Mouse (Mus musculus): ENCODE measurements around the gene Tmem132d. TPM values are rescaled to one million over a fixed set of nuclear protein-coding genes. Genes with fewer than 3 reads are reported as not detected.

The Tmem132d gene
- polyA plus RNA-seq, 1 experiment from 2014 or later: 0.02 TPM

DNA sequence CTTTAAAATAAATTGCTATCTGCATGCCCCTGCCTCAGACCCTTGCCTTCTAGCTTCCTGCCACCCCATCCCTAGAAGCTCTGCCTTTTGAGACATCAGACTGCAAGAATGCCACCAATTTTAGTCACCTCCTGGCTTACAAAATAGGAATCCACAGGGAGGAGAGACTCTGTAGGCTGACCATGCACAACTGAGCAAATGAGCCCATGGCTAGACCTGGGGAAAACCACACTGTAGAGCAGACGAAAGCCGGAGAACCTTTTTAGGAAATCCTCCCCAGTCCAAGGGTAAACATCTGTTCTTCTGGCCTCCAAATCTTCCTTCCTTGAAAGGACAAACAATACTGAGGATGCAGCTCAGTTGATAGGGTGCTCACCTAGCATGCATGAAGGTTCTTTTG lies 130.5 kb downstream of the Tmem132d start:
- ATAC-seq: no peak
- Histone ChIP-seq H3K9ac (no peak overlapping the region), H3K36me3 (no peaks in the 10 kb centered on the region), H3K27ac (no peak overlapping the region), H3K9me3 (replicated peaks) (0 out of 2 replicates have a peak, but pooled peaks cover 8% of the 10 kb centered on the region), H3K4me1 (no peaks in the 10 kb centered on the region), H3K4me3 (no peak overlapping the region), H3K4me2 (no peak overlapping the region), H3K27me3 (replicated peaks) (no peaks in the 10 kb centered on the region)
- 47% methylated on average over 2 of the region's 2 CpGs for WGBS (ENCODE audit: insufficient replicate concordance)

GRCm38 (mm10) chr5:128291191-128291590 lies 141.7 kb downstream of the Tmem132d start:
- no peak for ATAC-seq
- Histone ChIP-seq H3K9me3 (replicated peaks) (0 out of 2 replicates have a peak, but pooled peaks cover 7% of the 10 kb centered on the region), H3K36me3 (no peaks in the 10 kb centered on the region), H3K27me3 (replicated peaks) (no peaks in the 10 kb centered on the region), H3K4me3 (no peak overlapping the region), H3K4me1 (no peaks in the 10 kb centered on the region), H3K27ac (no peak overlapping the region), H3K4me2 (no peak overlapping the region), H3K9ac (no peak overlapping the region)
- WGBS (ENCODE audit: insufficient replicate concordance): 24% methylated on average over 2 of the region's 2 CpGs

GRCm38 (mm10) chr5:128273255-128273654 lies 159.6 kb downstream of the Tmem132d start:
- H3K4me3 ChIP-seq: no peak overlapping the region
- no peaks in the 10 kb centered on the region for H3K4me1 ChIP-seq
- H3K4me2 ChIP-seq: no peak overlapping the region
- ATAC-seq: no peak
- no peaks in the 10 kb centered on the region for H3K27me3 ChIP-seq (replicated peaks)
- no peak overlapping the region for H3K27ac ChIP-seq
- no peaks in the 10 kb centered on the region for H3K36me3 ChIP-seq
- peaks cover 19% of the 10 kb centered on the region for H3K9me3 ChIP-seq (replicated peaks)
- WGBS (ENCODE audit: insufficient replicate concordance): 60% methylated on average over 6 of the region's 6 CpGs
- no peak overlapping the region for H3K9ac ChIP-seq

DNA sequence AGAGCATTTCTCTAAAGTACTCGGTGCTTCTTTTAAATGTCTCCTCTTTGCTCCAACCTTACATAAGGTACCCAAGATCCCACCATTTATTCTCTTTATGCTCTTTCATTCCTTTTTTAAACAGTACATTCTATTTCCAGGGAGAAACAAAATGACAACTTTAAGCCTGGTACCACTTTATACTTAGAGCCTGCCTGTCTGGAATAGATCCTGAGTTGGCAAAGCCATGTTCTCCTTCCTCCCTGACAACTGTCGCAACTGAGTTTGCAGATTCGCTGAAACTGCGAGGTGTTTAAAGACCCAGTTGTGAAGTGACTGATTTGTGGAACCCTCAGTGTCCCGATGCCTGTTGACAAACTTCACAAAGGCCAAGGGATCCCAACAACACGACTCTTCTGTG lies 165.5 kb downstream of the Tmem132d start:
- no peak for ATAC-seq
- no peaks in the 10 kb centered on the region for H3K4me1 ChIP-seq

GRCm38 (mm10) chr5:128244219-128244618 lies 188.7 kb downstream of the Tmem132d start:
- no peak for ATAC-seq
- WGBS (ENCODE audit: insufficient replicate concordance): 62% methylated on average over 4 of the region's 4 CpGs

More for the DNA sequence above, 165.5 kb downstream of the Tmem132d start:
- Histone ChIP-seq H3K36me3 (no peaks in the 10 kb centered on the region), H3K27me3 (replicated peaks) (no peaks in the 10 kb centered on the region), H3K9ac (no peak overlapping the region), H3K27ac (no peak overlapping the region), H3K4me2 (no peak overlapping the region), H3K4me3 (no peak overlapping the region), H3K9me3 (replicated peaks) (peaks cover 21% of the 10 kb centered on the region; the same call in 1 of the 2 replicates)
- 72% methylated on average over 6 of the region's 6 CpGs for WGBS (ENCODE audit: insufficient replicate concordance)

GRCm38 (mm10) chr5:128236638-128237335 lies 196.1 kb downstream of the Tmem132d start:
- Histone ChIP-seq H3K9ac (no peak overlapping the region), H3K4me2 (no peak overlapping the region), H3K9me3 (replicated peaks) (peaks cover 15% of the 10 kb centered on the region), H3K4me3 (no peak overlapping the region), H3K36me3 (no peaks in the 10 kb centered on the region), H3K27me3 (replicated peaks) (no peaks in the 10 kb centered on the region), H3K4me1 (no peaks in the 10 kb centered on the region), H3K27ac (no peak overlapping the region)
- 55% methylated on average over 9 of the region's 9 CpGs for WGBS (ENCODE audit: insufficient replicate concordance)
- no peak for ATAC-seq

More at GRCm38 (mm10) chr5:128244219-128244618, 188.7 kb downstream of the Tmem132d start:
- no peaks in the 10 kb centered on the region for H3K36me3 ChIP-seq
- H3K9ac ChIP-seq: no peak overlapping the region
- H3K27ac ChIP-seq: no peak overlapping the region
- H3K9me3 ChIP-seq (replicated peaks): peaks cover 2% of the 10 kb centered on the region
- no peaks in the 10 kb centered on the region for H3K4me1 ChIP-seq
- H3K27me3 ChIP-seq (replicated peaks): no peaks in the 10 kb centered on the region
- H3K4me2 ChIP-seq: no peak overlapping the region
- H3K4me3 ChIP-seq: no peak overlapping the region

- no peak for ATAC-seq
- Histone ChIP-seq H3K4me1 (no peaks in the 10 kb centered on the region), H3K9ac (no peak overlapping the region), H3K9me3 (replicated peaks) (peaks cover 15% of the 10 kb centered on the region), H3K27me3 (replicated peaks) (no peaks in the 10 kb centered on the region), H3K4me2 (no peak overlapping the region), H3K36me3 (no peaks in the 10 kb centered on the region), H3K4me3 (no peak overlapping the region), H3K27ac (no peak overlapping the region)
- 33% methylated on average over 1 of the region's 1 CpGs for WGBS (ENCODE audit: insufficient replicate concordance)
These were observed 197.3 kb downstream of the Tmem132d start for GRCm38 (mm10) chr5:128235611-128236010.

GRCm38 (mm10) chr5:128233101-128233500 lies 199.8 kb downstream of the Tmem132d start:
- H3K36me3 ChIP-seq: no peaks in the 10 kb centered on the region
- H3K4me3 ChIP-seq: no peak overlapping the region
- ATAC-seq: no peak
- no peak overlapping the region for H3K27ac ChIP-seq
- H3K9me3 ChIP-seq (replicated peaks): peaks cover 9% of the 10 kb centered on the region
- H3K27me3 ChIP-seq (replicated peaks): no peaks in the 10 kb centered on the region
- no peak overlapping the region for H3K4me2 ChIP-seq
- H3K4me1 ChIP-seq: no peaks in the 10 kb centered on the region
- no peak overlapping the region for H3K9ac ChIP-seq

- H3K9ac ChIP-seq: no peak overlapping the region
- H3K9me3 ChIP-seq (replicated peaks): peaks cover 8% of the 10 kb centered on the region; the same call in 1 of the 2 replicates
- no peak overlapping the region for H3K27ac ChIP-seq
- no peaks in the 10 kb centered on the region for H3K27me3 ChIP-seq (replicated peaks)
- ATAC-seq: no peak
- H3K4me2 ChIP-seq: no peak overlapping the region
- no peak overlapping the region for H3K4me3 ChIP-seq
- no peaks in the 10 kb centered on the region for H3K36me3 ChIP-seq
- H3K4me1 ChIP-seq: no peaks in the 10 kb centered on the region
These were observed 214.6 kb downstream of the Tmem132d start for GRCm38 (mm10) chr5:128218281-128218680.

DNA sequence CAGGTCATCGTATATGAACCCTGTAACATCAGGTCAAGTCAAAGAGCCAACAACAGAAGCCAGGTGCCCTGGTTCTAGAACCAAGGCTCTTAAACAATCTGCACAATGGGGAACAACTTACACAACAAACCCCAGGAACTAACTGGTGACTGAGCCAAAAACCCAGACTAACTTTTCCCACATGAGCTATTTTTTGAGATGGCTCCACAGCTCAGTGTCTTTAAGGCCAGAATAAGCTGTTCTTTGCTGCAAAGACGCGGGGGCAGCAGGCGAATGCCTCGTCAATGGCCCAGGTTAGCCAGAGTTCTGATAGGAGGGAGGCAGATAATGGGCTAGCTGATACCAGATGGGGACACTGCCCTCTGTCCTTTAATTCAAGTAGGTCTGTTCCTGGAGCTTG lies 221.8 kb downstream of the Tmem132d start:
- Histone ChIP-seq H3K9me3 (replicated peaks) (0 out of 2 replicates have a peak, but pooled peaks cover 4% of the 10 kb centered on the region), H3K4me3 (no peak overlapping the region), H3K27ac (no peak overlapping the region), H3K4me1 (no peaks in the 10 kb centered on the region), H3K4me2 (no peak overlapping the region), H3K36me3 (no peaks in the 10 kb centered on the region), H3K9ac (no peak overlapping the region), H3K27me3 (replicated peaks) (no peaks in the 10 kb centered on the region)
- no peak for ATAC-seq
- WGBS (ENCODE audit: insufficient replicate concordance): 76% methylated on average over 5 of the region's 5 CpGs

- WGBS (ENCODE audit: insufficient replicate concordance): 38% methylated on average over 2 of the region's 2 CpGs
- no peak for ATAC-seq
- no peak overlapping the region for H3K4me2 ChIP-seq
These were observed 227.2 kb downstream of the Tmem132d start for GRCm38 (mm10) chr5:128205716-128206115.

DNA sequence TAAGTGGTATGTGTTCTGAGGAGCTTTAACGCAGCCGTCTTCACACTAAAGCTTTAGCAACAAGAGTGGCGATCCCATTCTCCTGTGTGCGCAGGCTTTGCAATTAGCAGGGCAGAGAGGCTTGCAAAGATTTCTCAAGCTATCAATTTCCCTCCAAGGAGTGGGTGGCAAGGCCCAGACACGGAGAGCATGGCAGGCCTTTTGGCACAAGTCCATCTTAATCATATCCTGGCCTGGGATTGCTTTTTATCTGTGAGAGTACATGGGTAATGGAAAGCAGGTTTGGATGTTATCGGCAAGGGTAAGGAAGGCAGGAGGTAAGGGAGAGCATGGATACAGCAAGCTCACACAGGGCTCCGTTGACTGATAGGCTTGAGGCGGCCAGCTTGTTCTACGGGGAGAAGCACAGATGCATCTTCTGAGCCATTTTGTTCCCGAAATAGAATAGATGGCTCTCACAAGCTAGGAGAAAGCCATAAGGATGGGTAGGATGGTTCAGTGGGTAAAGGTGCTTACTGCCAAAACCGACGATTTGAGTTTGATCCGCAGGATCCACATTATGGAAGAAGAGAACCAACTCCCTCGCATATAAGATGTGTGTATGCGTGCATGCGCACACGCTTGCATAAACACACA lies 228.1 kb downstream of the Tmem132d start:
- peaks cover 7% of the 10 kb centered on the region; the same call in 1 of the 2 replicates for H3K9me3 ChIP-seq (replicated peaks)
- 75% methylated on average over 17 of the region's 17 CpGs for WGBS (ENCODE audit: insufficient replicate concordance)
- H3K4me2 ChIP-seq: no peak overlapping the region

More at GRCm38 (mm10) chr5:128205716-128206115, 227.2 kb downstream of the Tmem132d start:
- Histone ChIP-seq H3K27me3 (replicated peaks) (no peaks in the 10 kb centered on the region), H3K27ac (no peak overlapping the region), H3K9ac (no peak overlapping the region), H3K36me3 (no peaks in the 10 kb centered on the region), H3K9me3 (replicated peaks) (peaks cover 7% of the 10 kb centered on the region; the same call in 1 of the 2 replicates), H3K4me3 (no peak overlapping the region), H3K4me1 (no peaks in the 10 kb centered on the region)

More for the DNA sequence above, 228.1 kb downstream of the Tmem132d start:
- H3K27ac ChIP-seq: no peak overlapping the region
- H3K9ac ChIP-seq: no peak overlapping the region
- no peaks in the 10 kb centered on the region for H3K27me3 ChIP-seq (replicated peaks)
- no peak overlapping the region for H3K4me3 ChIP-seq
- no peaks in the 10 kb centered on the region for H3K4me1 ChIP-seq
- no peak for ATAC-seq
- H3K36me3 ChIP-seq: no peaks in the 10 kb centered on the region

All from liver, embryonic 12.5 days (tissue).